7 mouse cellular contexts compared by ENCODE assay signal in genomic region chr2:181952747-181953680, GRCm38 (mm10). TPM values are rescaled to one million over a fixed set of nuclear protein-coding genes. Genes with fewer than 3 reads are reported as not detected.
A peak's percentile ranks its signal among the peaks of the same experiment; 100 is the strongest.
DNase-seq lines count a peak whose midpoint lies in the region; ATAC-seq lines count a peak whose summit lies in the region.
"Not testable (repeated sequence)": the region's sequence is repeated elsewhere in the genome, so short reads cannot be mapped to it uniquely, and the experiment has no call there.

No protein-coding gene starts in this region.

- 15% methylated on average over 21 of the region's 21 CpGs for WGBS in forebrain, embryonic 11.5 days
- WGBS in heart, embryonic 12.5 days = 20% methylated on average over 21 of the region's 21 CpGs
- WGBS in hindbrain, embryonic 16.5 days = 16% methylated on average over 21 of the region's 21 CpGs
- WGBS in limb, embryonic 11.5 days = 23% methylated on average over 21 of the region's 21 CpGs
- WGBS in neural tube, embryonic 12.5 days = 18% methylated on average over 21 of the region's 21 CpGs

- H3K27me3 ChIP-seq in forebrain, embryonic 11.5 days (ENCODE audit: control insufficient read depth, insufficient read depth, low read length); heart, embryonic 12.5 days (replicated peaks); hindbrain, embryonic 16.5 days (replicated peaks; ENCODE audit: control insufficient read depth, insufficient read depth, low read length); limb, embryonic 11.5 days (ENCODE audit: control insufficient read depth, insufficient read depth, low read length); neural tube, embryonic 12.5 days (replicated peaks): not testable (repeated sequence)

- peak overlapping the region; percentile 45 for H3K4me2 ChIP-seq in forebrain, embryonic 11.5 days (ENCODE audit: low read depth, low read length, severe bottlenecking)
- H3K4me2 ChIP-seq in heart, embryonic 12.5 days = peak overlapping the region; percentile 59
- H3K4me2 ChIP-seq in hindbrain, embryonic 16.5 days (ENCODE audit: low read length) = peak overlapping the region; percentile 55
- peak overlapping the region; percentile 5; the same call in 1 of the 2 replicates for H3K4me2 ChIP-seq in limb, embryonic 11.5 days (ENCODE audit: low read depth, severe bottlenecking)
- H3K4me2 ChIP-seq in neural tube, embryonic 12.5 days (replicated peaks) = peak overlapping the region; percentile 54

- not testable (repeated sequence) for H3K4me1 ChIP-seq in forebrain, embryonic 11.5 days (replicated peaks; ENCODE audit: control insufficient read depth, insufficient read depth, low read length); heart, embryonic 12.5 days (replicated peaks); hindbrain, embryonic 16.5 days (ENCODE audit: control insufficient read depth, insufficient read depth, low read depth, low read length); limb, embryonic 11.5 days (ENCODE audit: control insufficient read depth, insufficient read depth, low read length); neural tube, embryonic 12.5 days

- DNase-seq in cerebellum, postnatal 14 days = peak; percentile 2 to 5
- peak; percentile 74 for DNase-seq in forebrain, embryonic 11.5 days (ENCODE audit: low spot score)
- DNase-seq in limb, embryonic 11.5 days (ENCODE audit: low spot score) = peak; percentile 38
- DNase-seq in lung, postnatal 14 days = peak; percentile 4

- H3K27ac ChIP-seq in forebrain, embryonic 11.5 days (ENCODE audit: low read depth, low read length); heart, embryonic 12.5 days (ENCODE audit: poor library complexity, severe bottlenecking); hindbrain, embryonic 16.5 days (ENCODE audit: low read depth, low read length); limb, embryonic 11.5 days (replicated peaks; ENCODE audit: low read depth, low read length); neural tube, embryonic 12.5 days: not testable (repeated sequence)

- H3K36me3 ChIP-seq in forebrain, embryonic 11.5 days (ENCODE audit: control insufficient read depth, insufficient read depth, low read length); heart, embryonic 12.5 days; hindbrain, embryonic 16.5 days (ENCODE audit: control insufficient read depth, insufficient read depth, low read length); limb, embryonic 11.5 days (ENCODE audit: control insufficient read depth, insufficient read depth, low read length); neural tube, embryonic 12.5 days: not testable (repeated sequence)

- not testable (repeated sequence) for H3K9me3 ChIP-seq in forebrain, embryonic 11.5 days (ENCODE audit: control insufficient read depth, low read length); heart, embryonic 12.5 days (replicated peaks); hindbrain, embryonic 16.5 days (ENCODE audit: control insufficient read depth, low read length); limb, embryonic 11.5 days (ENCODE audit: control insufficient read depth, low read length); neural tube, embryonic 12.5 days

- H3K4me3 ChIP-seq in forebrain, embryonic 11.5 days (ENCODE audit: low read depth, low read length) = peak overlapping the region; percentile 15; the same call in 1 of the 2 replicates
- H3K4me3 ChIP-seq in heart, embryonic 12.5 days = 0 out of 2 replicates have a peak overlapping the region, but pooled peaks have one; percentile 8
- H3K4me3 ChIP-seq in hindbrain, embryonic 16.5 days (ENCODE audit: low read length) = peak overlapping the region; percentile 23
- H3K4me3 ChIP-seq in limb, embryonic 11.5 days (ENCODE audit: low read depth, low read length) = peak overlapping the region; percentile 6; the same call in 1 of the 2 replicates
- 0 out of 2 replicates have a peak overlapping the region, but pooled peaks have one; percentile 9 for H3K4me3 ChIP-seq in neural tube, embryonic 12.5 days

- H3K9ac ChIP-seq in forebrain, embryonic 11.5 days (ENCODE audit: low read length) = peak overlapping the region; percentile 29; the same call in 1 of the 2 replicates
- H3K9ac ChIP-seq in heart, embryonic 12.5 days; limb, embryonic 11.5 days (ENCODE audit: low read length); neural tube, embryonic 12.5 days: not testable (repeated sequence)
- peak overlapping the region; percentile 25; the same call in 1 of the 2 replicates for H3K9ac ChIP-seq in hindbrain, embryonic 16.5 days (ENCODE audit: low read depth, low read length)

- ATAC-seq in forebrain, embryonic 11.5 days (replicated peaks; ENCODE audit: low FRiP score) = peak; percentile 63
- ATAC-seq in heart, embryonic 12.5 days (ENCODE audit: insufficient number of reproducible peaks, low FRiP score); limb, embryonic 11.5 days (ENCODE audit: insufficient number of reproducible peaks, low FRiP score, low TSS enrichment, low read depth); neural tube, embryonic 12.5 days (ENCODE audit: low FRiP score, low read depth): not testable (repeated sequence)
- peak; percentile 67 for ATAC-seq in hindbrain, embryonic 16.5 days

RNA-seq across cellular contexts. Expression of gene Gm14496, which starts 37.9 kb away (rescaled TPM):
- not detected in 2 replicates for polyA plus RNA-seq in forebrain, embryonic 11.5 days (2014; fragmentation: Nextera tagmentation; extraction: Ambion mirVana)
- polyA plus RNA-seq in heart, embryonic 12.5 days (2016; fragmentation: Nextera tagmentation; extraction: Ambion mirVana) = not detected in 2 replicates
- polyA plus RNA-seq in hindbrain, embryonic 16.5 days (2015; fragmentation: Nextera tagmentation; extraction: Ambion mirVana) = not detected in 2 replicates
- not detected in 2 replicates for polyA plus RNA-seq in limb, embryonic 11.5 days (2014; fragmentation: Nextera tagmentation; extraction: Ambion mirVana)
- polyA plus RNA-seq in neural tube, embryonic 12.5 days (2016; fragmentation: Nextera tagmentation; extraction: Ambion mirVana) = not detected in 2 replicates

Comparison
In these comparisons a context has a peak if more than half of its experiments do, and no peak if none do; other contexts are left out.
1. DNase-seq: peak in every context shown above with its lines; median percentile 74 in forebrain, embryonic 11.5 days; 38 in limb, embryonic 11.5 days; 4 in lung, postnatal 14 days; 4 in cerebellum, postnatal 14 days.
2. H3K4me2 ChIP-seq: peak in every context shown above with its lines; median percentile 59 in heart, embryonic 12.5 days; 55 in hindbrain, embryonic 16.5 days; 54 in neural tube, embryonic 12.5 days; 45 in forebrain, embryonic 11.5 days; 5 in limb, embryonic 11.5 days.